Mouse (Mus musculus): ENCODE data around the gene Plxnb3. TPM values are rescaled to one million over a fixed set of nuclear protein-coding genes. Genes with fewer than 3 reads are reported as not detected.
A peak's percentile ranks its signal among the peaks of the same experiment; 100 is the strongest.

Plxnb3 gene
- total RNA-seq, 2 experiments from 2014 or later, result 4.5 to 6.8 TPM

- intact Hi-C loops (cut with DNase I), result no loop called here
- DNase-seq (ENCODE audit: extremely low spot score in 1 of 2, low spot score in 2 of 2), result no peak
Measured at GRCm38 (mm10) chrX:73774802-73775483, 18.1 kb downstream of the Plxnb3 start.

- no peak for DNase-seq (ENCODE audit: extremely low spot score in 1 of 2, low spot score in 2 of 2)
- intact Hi-C loops (cut with DNase I), result no loop called here
Measured at GRCm38 (mm10) chrX:73782227-73782626, 25.3 kb downstream of the Plxnb3 start.

- DNase-seq (ENCODE audit: extremely low spot score in 1 of 2, low spot score in 2 of 2), result no peak
- intact Hi-C loops (cut with DNase I), result no loop called here
Measured at GRCm38 (mm10) chrX:73785666-73786065, 28.8 kb downstream of the Plxnb3 start.

DNA sequence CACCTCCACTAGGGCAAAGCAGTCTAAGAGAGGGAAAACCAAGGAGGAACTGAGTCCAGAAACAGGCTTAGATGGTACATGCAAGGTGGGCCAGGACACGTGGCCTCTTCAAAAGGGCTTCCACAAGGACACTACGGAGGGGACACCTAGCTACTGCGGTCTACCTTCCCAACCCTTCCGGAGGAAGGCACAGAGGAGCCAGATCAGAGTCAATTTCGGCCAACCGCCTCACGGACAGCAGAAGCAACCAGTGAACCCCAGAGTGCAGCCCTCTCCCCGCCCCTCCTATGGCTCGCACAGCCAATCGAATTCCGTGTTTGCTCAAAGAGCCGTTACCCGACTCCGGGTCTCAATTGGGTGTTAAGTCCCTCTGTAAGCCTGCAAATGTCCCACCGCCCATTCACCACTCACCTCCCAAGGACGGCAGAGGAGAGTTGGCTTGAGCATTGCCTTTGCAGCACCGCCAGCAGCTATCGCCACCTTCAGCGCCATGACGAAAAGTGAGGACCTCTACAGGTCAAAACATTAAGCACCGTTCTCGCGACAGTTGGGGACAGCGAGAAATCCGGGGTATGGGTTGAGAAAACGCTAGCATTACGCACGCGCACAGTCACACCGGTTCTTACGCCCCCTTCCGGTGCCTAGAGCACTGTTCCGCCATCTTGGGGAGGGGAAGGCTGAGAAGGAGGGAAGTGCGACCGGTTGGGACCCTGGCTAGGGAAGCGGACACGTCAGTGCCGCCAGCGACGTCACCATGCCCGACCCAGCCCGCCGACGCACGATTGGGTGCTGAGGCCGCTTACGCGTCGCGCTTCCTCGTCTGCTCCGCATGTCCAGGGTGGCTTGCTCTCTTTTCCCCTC, 29.7 kb downstream of the Plxnb3 start, which contains the start of the genes Idh3g and Ssr4:
TSS of gene Idh3g (minus strand) at position 534 of the 861 bp plus-strand sequence.
TSS of gene Ssr4 (plus strand) at position 665 of the 861 bp plus-strand sequence.
- DNase-seq (ENCODE audit: extremely low spot score in 1 of 2, low spot score in 2 of 2), result peak; percentile 92 to 93
- intact Hi-C loops (cut with DNase I), result no loop called here

GRCm38 (mm10) chrX:73787225-73787558, 30.3 kb downstream of the Plxnb3 start:
- DNase-seq (ENCODE audit: extremely low spot score in 1 of 2, low spot score in 2 of 2), result no peak
- intact Hi-C loops (cut with DNase I), result no loop called here

- intact Hi-C loops (cut with DNase I), result no loop called here
- DNase-seq (ENCODE audit: extremely low spot score in 1 of 2, low spot score in 2 of 2), result no peak
Measured at GRCm38 (mm10) chrX:73788501-73788900, 31.6 kb downstream of the Plxnb3 start.

- DNase-seq (ENCODE audit: extremely low spot score in 1 of 2, low spot score in 2 of 2), result no peak
- intact Hi-C loops (cut with DNase I), result loop anchor here (10.0 kb wide), 1 partner anchor 152 kb away; no protein-coding TSS in a partner anchor
Measured at GRCm38 (mm10) chrX:73793039-73793438, 36.1 kb downstream of the Plxnb3 start.

- no peak for DNase-seq (ENCODE audit: extremely low spot score in 1 of 2, low spot score in 2 of 2)
- intact Hi-C loops (cut with DNase I), result loop anchor here (10.0 kb wide), 1 partner anchor 151 kb away; no protein-coding TSS in a partner anchor
Measured at GRCm38 (mm10) chrX:73793505-73793904, 36.6 kb downstream of the Plxnb3 start.

DNA sequence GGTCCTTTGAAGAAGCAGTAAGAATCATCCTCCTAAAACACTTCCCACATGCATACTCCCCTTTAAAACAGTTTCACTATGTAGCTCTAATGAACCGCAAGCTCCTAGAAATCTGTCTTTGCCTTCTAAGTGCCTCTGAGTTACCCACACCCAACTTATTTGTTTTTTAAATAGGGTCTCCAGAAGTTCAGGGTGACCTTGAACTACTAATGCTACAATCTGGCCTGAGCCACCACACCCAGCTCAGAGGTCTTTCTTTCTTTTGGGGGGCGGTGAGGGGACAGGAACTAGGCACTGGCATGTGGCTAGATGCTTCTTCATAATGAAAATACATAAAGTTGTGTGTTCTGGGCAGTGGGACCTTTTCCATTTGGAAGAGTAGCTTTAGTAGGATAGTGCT, 40.6 kb downstream of the Plxnb3 start:
- intact Hi-C loops (cut with DNase I), result loop anchor here (10.0 kb wide), 1 partner anchor 147 kb away; no protein-coding TSS in a partner anchor

GRCm38 (mm10) chrX:73798502-73798901, 41.6 kb downstream of the Plxnb3 start:
- intact Hi-C loops (cut with DNase I), result loop anchor here (10.0 kb wide), 1 partner anchor 146 kb away; no protein-coding TSS in a partner anchor
- peak; percentile 35 to 74 for DNase-seq (ENCODE audit: extremely low spot score in 1 of 2, low spot score in 2 of 2)

More for the DNA sequence above, 40.6 kb downstream of the Plxnb3 start:
- DNase-seq (ENCODE audit: extremely low spot score in 1 of 2, low spot score in 2 of 2), result no peak

DNA sequence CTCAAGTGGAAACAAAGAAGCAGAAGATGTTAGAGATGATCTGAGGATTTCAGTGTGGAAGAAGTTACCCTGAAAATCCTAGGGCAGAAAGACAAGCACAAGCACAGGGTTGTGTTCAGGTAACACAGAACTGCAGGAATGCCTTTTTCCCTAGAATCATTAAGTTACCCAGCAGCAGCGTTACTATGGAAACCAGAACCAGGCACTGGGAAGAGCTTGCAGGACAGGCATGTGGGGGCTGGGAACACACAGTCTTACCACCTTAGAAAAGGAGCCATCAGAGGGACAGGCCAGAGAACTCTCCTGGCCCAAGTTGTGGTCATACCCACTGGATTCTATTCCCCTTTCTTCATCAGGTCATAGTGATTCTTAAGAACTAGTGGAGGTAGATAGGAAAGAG, 48.9 kb downstream of the Plxnb3 start:
- no peak for DNase-seq (ENCODE audit: extremely low spot score in 1 of 2, low spot score in 2 of 2)
- intact Hi-C loops (cut with DNase I), result no loop called here

DNA sequence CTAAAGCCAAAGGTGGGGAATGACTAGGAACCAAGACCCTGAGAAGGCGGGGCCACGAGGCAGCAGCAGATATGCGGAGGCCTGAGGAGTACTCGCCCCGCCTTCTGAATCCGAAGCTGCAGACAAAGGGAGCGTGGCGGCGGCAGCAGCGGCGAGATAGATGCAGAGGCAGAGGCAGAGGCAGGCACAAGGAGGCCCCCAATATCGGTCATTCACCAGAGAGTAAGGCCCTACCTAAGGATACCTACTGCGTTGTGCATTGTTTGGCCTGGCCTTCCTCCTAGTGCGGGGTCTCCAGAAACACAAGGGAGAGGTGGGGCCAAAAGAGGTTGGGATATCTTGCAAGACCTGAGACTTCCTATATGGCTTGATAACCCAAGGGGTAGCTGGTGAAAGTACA, 58.2 kb downstream of the Plxnb3 start:
- intact Hi-C loops (cut with DNase I), result no loop called here
- DNase-seq (ENCODE audit: extremely low spot score in 1 of 2, low spot score in 2 of 2), result no peak

- no peak for DNase-seq (ENCODE audit: extremely low spot score in 1 of 2, low spot score in 2 of 2)
Measured at GRCm38 (mm10) chrX:73816596-73817314, 59.9 kb downstream of the Plxnb3 start.

More at GRCm38 (mm10) chrX:73816596-73817314, 59.9 kb downstream of the Plxnb3 start:
- intact Hi-C loops (cut with DNase I), result no loop called here

Other genes starting within 250 kb of the Plxnb3 start
- under 1 TPM; 0.47 to 0.87 TPM for gene Dusp9, start 117.7 kb upstream of the Plxnb3 start, total RNA-seq (2021)
- 100 to 1,000 TPM; 152 to 154 TPM for gene Pnck, start 97.0 kb upstream of the Plxnb3 start, total RNA-seq (2021)
- gene Slc6a8, start 83.9 kb upstream of the Plxnb3 start, total RNA-seq (2021), result 10 to 100 TPM; 61.8 to 64.8 TPM
- gene Bcap31, start 40.9 kb upstream of the Plxnb3 start, total RNA-seq (2021), result 10 to 100 TPM; 71.6 to 77.0 TPM
- gene Abcd1, start 40.5 kb upstream of the Plxnb3 start, total RNA-seq (2021), result 10 to 100 TPM; 15.0 to 16.2 TPM
- gene Srpk3, start 17.3 kb downstream of the Plxnb3 start, total RNA-seq (2021), result 1 to 10 TPM; 1.8 to 2.2 TPM
- gene Idh3g, start 29.8 kb downstream of the Plxnb3 start, total RNA-seq (2021), result 100 to 1,000 TPM; 148 to 149 TPM
- 100 to 1,000 TPM in 1 of 2 experiments, 10 to 100 TPM in 1; 98.0 to 117 TPM for gene Ssr4, start 29.9 kb downstream of the Plxnb3 start, total RNA-seq (2021)
- 100 to 1,000 TPM; 121 to 134 TPM for gene Pdzd4, start 67.9 kb downstream of the Plxnb3 start, total RNA-seq (2021)
- gene Avpr2, start 135.0 kb downstream of the Plxnb3 start, total RNA-seq (2021), result not detected
- 100 to 1,000 TPM; 414 to 459 TPM for gene L1cam, start 139.0 kb downstream of the Plxnb3 start, total RNA-seq (2021)
- gene Arhgap4, start 164.8 kb downstream of the Plxnb3 start, total RNA-seq (2021), result 1 to 10 TPM; 5.3 to 5.4 TPM
- gene Naa10, start 164.9 kb downstream of the Plxnb3 start, total RNA-seq (2021), result 10 to 100 TPM; 56.9 to 60.6 TPM
- gene Renbp, start 173.8 kb downstream of the Plxnb3 start, total RNA-seq (2021), result 1 to 10 TPM; 3.1 to 5.1 TPM
- 10 to 100 TPM; 70.1 to 83.6 TPM for gene Hcfc1, start 209.3 kb downstream of the Plxnb3 start, total RNA-seq (2021)